8 mouse cellular contexts compared by ENCODE assay signal in genomic region chr9:7783823-7784614, GRCm38 (mm10). TPM values are rescaled to one million over a fixed set of nuclear protein-coding genes. Genes with fewer than 3 reads are reported as not detected.
DNase-seq lines count a peak whose midpoint lies in the region; ATAC-seq and TF ChIP-seq lines count a peak whose summit lies in the region.

No protein-coding gene starts in this region.

- TF ChIP-seq POLR2A in ES-Bruce4 (IDR thresholded peaks at IDR 0.05; ENCODE audit: insufficient read depth, low read length): no peak
- TF ChIP-seq POLR2A in lung, adult 2 months (IDR thresholded peaks at IDR 0.05; ENCODE audit: borderline replicate concordance, extremely low read depth, low read depth, low read length): no peak

- H3K9me3 ChIP-seq in kidney, embryonic 15.5 days (replicated peaks): no peaks in the 10 kb centered on the region
- H3K9me3 ChIP-seq in ES-Bruce4 (replicated peaks; ENCODE audit: control insufficient read depth, insufficient read depth, low read length, poor library complexity, severe bottlenecking): no peaks in the 10 kb centered on the region
- no peaks in the 10 kb centered on the region for H3K9me3 ChIP-seq in embryonic facial prominence, embryonic 15.5 days (replicated peaks)
- H3K9me3 ChIP-seq in midbrain, embryonic 14.5 days (ENCODE audit: control insufficient read depth, low read length): no peaks in the 10 kb centered on the region

- H3K4me1 ChIP-seq in kidney, embryonic 15.5 days: peaks cover 14% of the 10 kb centered on the region
- no peaks in the 10 kb centered on the region for H3K4me1 ChIP-seq in ES-Bruce4 (ENCODE audit: control insufficient read depth, insufficient read depth, low read length)
- H3K4me1 ChIP-seq in embryonic facial prominence, embryonic 15.5 days: peaks cover 7% of the 10 kb centered on the region; the same call in 1 of the 2 replicates
- H3K4me1 ChIP-seq in midbrain, embryonic 14.5 days (ENCODE audit: control insufficient read depth, insufficient read depth, low read length): no peaks in the 10 kb centered on the region
- H3K4me1 ChIP-seq in lung, adult 2 months (ENCODE audit: control insufficient read depth, insufficient read depth, low read length): peaks cover 4% of the 10 kb centered on the region; the same call in 1 of the 2 replicates

- no peaks in the 10 kb centered on the region for H3K27me3 ChIP-seq in kidney, embryonic 15.5 days
- no peaks in the 10 kb centered on the region for H3K27me3 ChIP-seq in ES-Bruce4 (ENCODE audit: control insufficient read depth, insufficient read depth, low read length, poor library complexity, severe bottlenecking)
- H3K27me3 ChIP-seq in embryonic facial prominence, embryonic 15.5 days: no peaks in the 10 kb centered on the region
- H3K27me3 ChIP-seq in midbrain, embryonic 14.5 days (ENCODE audit: control insufficient read depth, insufficient read depth, low read length): no peaks in the 10 kb centered on the region

- 71% methylated on average over 15 of the region's 15 CpGs for WGBS in kidney, embryonic 15.5 days
- 52% methylated on average over 15 of the region's 15 CpGs for WGBS in embryonic facial prominence, embryonic 15.5 days
- WGBS in midbrain, embryonic 14.5 days: 81% methylated on average over 15 of the region's 15 CpGs
- WGBS in lung, adult 2 months: 80% methylated on average over 15 of the region's 15 CpGs

- peak overlapping the region; percentile 48 for H3K27ac ChIP-seq in kidney, embryonic 15.5 days
- peak overlapping the region; percentile 62; the same call in 1 of the 2 replicates for H3K27ac ChIP-seq in ES-Bruce4 (ENCODE audit: insufficient read depth, low read length)
- peak overlapping the region; percentile 73 for H3K27ac ChIP-seq in embryonic facial prominence, embryonic 15.5 days (replicated peaks)
- peak overlapping the region; percentile 37 for H3K27ac ChIP-seq in midbrain, embryonic 14.5 days (replicated peaks; ENCODE audit: low read depth, low read length)

- no peak overlapping the region for H3K9ac ChIP-seq in kidney, embryonic 15.5 days
- H3K9ac ChIP-seq in ES-Bruce4 (ENCODE audit: low read depth, poor library complexity, severe bottlenecking): no peak overlapping the region
- H3K9ac ChIP-seq in embryonic facial prominence, embryonic 15.5 days: no peak overlapping the region
- H3K9ac ChIP-seq in midbrain, embryonic 14.5 days (replicated peaks; ENCODE audit: low read length): no peak overlapping the region

- no peak overlapping the region for H3K4me3 ChIP-seq in kidney, embryonic 15.5 days (replicated peaks)
- no peak overlapping the region for H3K4me3 ChIP-seq in ES-Bruce4 (ENCODE audit: low read depth, low read length)
- no peak overlapping the region for H3K4me3 ChIP-seq in embryonic facial prominence, embryonic 15.5 days (replicated peaks)
- H3K4me3 ChIP-seq in midbrain, embryonic 14.5 days (replicated peaks; ENCODE audit: low read depth, low read length): no peak overlapping the region
- H3K4me3 ChIP-seq in lung, adult 2 months (replicated peaks; ENCODE audit: extremely low read depth, low read depth, low read length): no peak overlapping the region

- no peak overlapping the region for H3K4me2 ChIP-seq in kidney, embryonic 15.5 days
- no peak overlapping the region for H3K4me2 ChIP-seq in embryonic facial prominence, embryonic 15.5 days (replicated peaks)
- H3K4me2 ChIP-seq in midbrain, embryonic 14.5 days (ENCODE audit: low read length): no peak overlapping the region

- no peak for TF ChIP-seq EP300 in ES-Bruce4 (IDR thresholded peaks at IDR 0.05; ENCODE audit: insufficient read depth, low read depth, low read length)

- TF ChIP-seq CTCF in ES-Bruce4 (IDR thresholded peaks at IDR 0.05; ENCODE audit: low read depth, low read length): no peak
- no peak for TF ChIP-seq CTCF in lung, adult 2 months (IDR thresholded peaks at IDR 0.05; ENCODE audit: insufficient read depth, low read length)

- peaks cover 19% of the 10 kb centered on the region for H3K36me3 ChIP-seq in kidney, embryonic 15.5 days
- H3K36me3 ChIP-seq in ES-Bruce4 (ENCODE audit: control insufficient read depth, insufficient read depth, low read length, poor library complexity, severe bottlenecking): peaks cover 5% of the 10 kb centered on the region; the same call in 1 of the 2 replicates
- H3K36me3 ChIP-seq in embryonic facial prominence, embryonic 15.5 days: 0 out of 2 replicates have a peak, but pooled peaks cover 10% of the 10 kb centered on the region
- no peaks in the 10 kb centered on the region for H3K36me3 ChIP-seq in midbrain, embryonic 14.5 days (ENCODE audit: control insufficient read depth, insufficient read depth, low read length)

- DNase-seq in kidney, postnatal 25 days: no peak
- no peak for DNase-seq in midbrain, embryonic 14.5 days
- DNase-seq in cerebellum, postnatal 14 days: no peak
- no peak for DNase-seq in adrenal gland, postnatal 14 days
- no peak for DNase-seq in lung, adult 2 months

- ATAC-seq in kidney, embryonic 15.5 days (replicated peaks; ENCODE audit: low FRiP score): peak; percentile 44; the same call in 1 of the 2 replicates
- no peak for ATAC-seq in embryonic facial prominence, embryonic 15.5 days (ENCODE audit: insufficient number of reproducible peaks, low FRiP score, low TSS enrichment, low read depth)
- ATAC-seq in midbrain, embryonic 14.5 days (ENCODE audit: low FRiP score, low TSS enrichment): no peak; the same call in 1 of the 2 replicates

RNA-seq across cellular contexts. Expression of gene Tmem123, which starts 20.2 kb away (rescaled TPM):
- 93.6 and 94.8 TPM in 2 replicates for polyA plus RNA-seq in kidney, embryonic 15.5 days (2015; fragmentation: Nextera tagmentation; extraction: Ambion mirVana)
- 60.2 and 62.0 TPM in 2 replicates for polyA plus RNA-seq in ES-Bruce4 (2011; ENCODE audit: insufficient read depth, insufficient read length, low read depth, missing spikeins)
- 115 and 125 TPM in 2 replicates for polyA plus RNA-seq in embryonic facial prominence, embryonic 15.5 days (2015; fragmentation: Nextera tagmentation; extraction: Ambion mirVana)
- polyA plus RNA-seq in midbrain, embryonic 14.5 days (2014; fragmentation: Nextera tagmentation; extraction: Ambion mirVana): 16.1 and 32.0 TPM in 2 replicates
- 140 and 148 TPM in 2 replicates for total RNA-seq in adrenal gland, postnatal 14 days (2021)
- polyA plus RNA-seq in lung, adult 2 months (2012; rRNA removed): 83.3 and 89.8 TPM in 2 replicates

RNA-seq across cellular contexts. Expression of gene Birc2, which starts 52.8 kb away (rescaled TPM):
- polyA plus RNA-seq in kidney, embryonic 15.5 days (2015; fragmentation: Nextera tagmentation; extraction: Ambion mirVana): 35.6 and 37.9 TPM in 2 replicates
- 51.9 and 52.5 TPM in 2 replicates for polyA plus RNA-seq in ES-Bruce4 (2011; ENCODE audit: insufficient read depth, insufficient read length, low read depth, missing spikeins)
- polyA plus RNA-seq in embryonic facial prominence, embryonic 15.5 days (2015; fragmentation: Nextera tagmentation; extraction: Ambion mirVana): 38.4 and 40.2 TPM in 2 replicates
- 41.7 and 57.7 TPM in 2 replicates for polyA plus RNA-seq in midbrain, embryonic 14.5 days (2014; fragmentation: Nextera tagmentation; extraction: Ambion mirVana)
- total RNA-seq in adrenal gland, postnatal 14 days (2021): 40.6 and 46.6 TPM in 2 replicates
- polyA plus RNA-seq in lung, adult 2 months (2012; rRNA removed): 11.1 and 15.4 TPM in 2 replicates
